Mouse (Mus musculus) heart, embryonic 13.5 days (tissue): ENCODE data around the gene Spaca4. TPM values are rescaled to one million over a fixed set of nuclear protein-coding genes. Genes with fewer than 3 reads are reported as not detected.

Experiments used
- ATAC-seq: fragments of 200-750 bp; cut with Nextera tagmentation; 2 replicates; pipeline ENCODE4 v1.8.0; 2017; ENCODE audit warnings: moderate TSS enrichment; ENCODE audit not compliant: insufficient number of reproducible peaks, low FRiP score, low TSS enrichment; ENCODE audit errors: extremely low read depth
- H3K27ac ChIP-seq: fragments of 300-500 bp; sonication (generic); replicated peaks from 2 replicates; pipeline ENCODE4 v1.5.1; 2015; ENCODE audit warnings: moderate library complexity, mild to moderate bottlenecking, inconsistent platforms
- H3K27me3 ChIP-seq: fragments of 300-500 bp; sonication (generic); replicated peaks from 2 replicates; pipeline ENCODE4 v1.6.1; 2015; ENCODE audit warnings: mild to moderate bottlenecking, inconsistent platforms
- H3K36me3 ChIP-seq: fragments of 300-500 bp; sonication (generic); 2 replicates; pipeline ENCODE4 v1.6.1; 2015; ENCODE audit warnings: mild to moderate bottlenecking, inconsistent platforms
- H3K4me1 ChIP-seq: fragments of 300-500 bp; sonication (generic); 2 replicates; pipeline ENCODE4 v1.6.1; 2015; ENCODE audit warnings: inconsistent platforms
- H3K4me2 ChIP-seq: fragments of 300-500 bp; sonication (generic); 2 replicates; pipeline ENCODE4 v1.6.1; 2015; ENCODE audit warnings: inconsistent platforms, mild to moderate bottlenecking, moderate library complexity
- H3K4me3 ChIP-seq: fragments of 300-500 bp; sonication (generic); 2 replicates; pipeline ENCODE4 v1.5.1; 2015; ENCODE audit warnings: moderate library complexity, mild to moderate bottlenecking, inconsistent platforms
- H3K9ac ChIP-seq: fragments of 300-500 bp; sonication (generic); 2 replicates; pipeline ENCODE4 v1.6.1; 2015; ENCODE audit warnings: inconsistent platforms, mild to moderate bottlenecking, moderate library complexity
- H3K9me3 ChIP-seq: fragments of 300-500 bp; sonication (generic); 2 replicates; pipeline ENCODE4 v1.6.1; 2016; ENCODE audit warnings: inconsistent platforms
- WGBS: fragments of 180-500 bp; shearing (Covaris S2); methylation state at CpG from one replicate; pipeline ENCODE4 v1.1.7; 2015; ENCODE audit warnings: mixed read lengths; 5-methylcytosine and 5-hydroxymethylcytosine counted together
- polyA plus RNA-seq: library from polyadenylated mRNA; unstranded; fragments of >200 nt; fragmentation: Nextera tagmentation; extraction: Ambion mirVana; gene quantifications from 2 replicates; pipeline ENCODE4 v1.2.1, GENCODE M21; 2015

The Spaca4 gene
- polyA plus RNA-seq, 1 experiment from 2014 or later, result not detected

GRCm38 (mm10) chr7:45693921-45694591 lies 31.6 kb downstream of the Spaca4 start, which contains the start of gene Sec1:
Sec1 (minus strand) TSS chr7:45694402.
- Histone ChIP-seq H3K4me2 (no peak within 1 kb of the TSS), H3K4me1 (peaks cover 15% of the 10 kb centered on the region), H3K36me3 (no peaks in the 10 kb centered on the region), H3K27me3 (peaks cover 15% of the 10 kb centered on the region), H3K4me3 (no peak within 1 kb of the TSS), H3K9me3 (no peaks in the 10 kb centered on the region), H3K9ac (no peak within 1 kb of the TSS), H3K27ac (no peak within 1 kb of the TSS)
- ATAC-seq, result no peak
- WGBS, result 86% methylated on average over 50 of the region's 50 CpGs

GRCm38 (mm10) chr7:45692364-45692763 lies 33.2 kb downstream of the Spaca4 start:
- Histone ChIP-seq H3K4me3 (no peak overlapping the region), H3K4me2 (no peak overlapping the region), H3K4me1 (peaks cover 17% of the 10 kb centered on the region), H3K27me3 (no peaks in the 10 kb centered on the region), H3K27ac (no peak overlapping the region), H3K9ac (no peak overlapping the region), H3K9me3 (no peaks in the 10 kb centered on the region), H3K36me3 (no peaks in the 10 kb centered on the region)
- WGBS, result 48% methylated on average over 2 of the region's 2 CpGs
- no peak for ATAC-seq

GRCm38 (mm10) chr7:45689800-45690199 lies 35.8 kb downstream of the Spaca4 start:
- peak overlapping the region; percentile 58 for H3K27ac ChIP-seq

GRCm38 (mm10) chr7:45689099-45689498 lies 36.5 kb downstream of the Spaca4 start:
- peaks cover 9% of the 10 kb centered on the region; the same call in 1 of the 2 replicates for H3K27me3 ChIP-seq
- H3K4me1 ChIP-seq, result peaks cover 17% of the 10 kb centered on the region
- H3K27ac ChIP-seq, result 0 out of 2 replicates have a peak overlapping the region, but pooled peaks have one; percentile 58
- H3K4me2 ChIP-seq, result no peak overlapping the region
- no peak overlapping the region for H3K4me3 ChIP-seq
- peak overlapping the region; percentile 60 for H3K9ac ChIP-seq
- H3K9me3 ChIP-seq, result no peaks in the 10 kb centered on the region
- no peaks in the 10 kb centered on the region for H3K36me3 ChIP-seq
- no peak for ATAC-seq
- 54% methylated on average over 6 of the region's 6 CpGs for WGBS

More at GRCm38 (mm10) chr7:45689800-45690199, 35.8 kb downstream of the Spaca4 start:
- Histone ChIP-seq H3K9me3 (no peaks in the 10 kb centered on the region), H3K4me1 (peaks cover 17% of the 10 kb centered on the region), H3K36me3 (no peaks in the 10 kb centered on the region), H3K9ac (peak overlapping the region; percentile 60; the same call in 1 of the 2 replicates), H3K4me3 (no peak overlapping the region), H3K4me2 (peak overlapping the region; percentile 6; the same call in 1 of the 2 replicates), H3K27me3 (0 out of 2 replicates have a peak, but pooled peaks cover 3% of the 10 kb centered on the region)
- WGBS, result 11% methylated on average over 11 of the region's 11 CpGs
- ATAC-seq, result peak; percentile 10; the same call in 1 of the 2 replicates

- no peak overlapping the region for H3K9ac ChIP-seq
- no peak overlapping the region for H3K4me3 ChIP-seq
- peaks cover 24% of the 10 kb centered on the region for H3K4me1 ChIP-seq
- WGBS, result 74% methylated on average over 3 of the region's 3 CpGs
- H3K27me3 ChIP-seq, result peaks cover 17% of the 10 kb centered on the region; the same call in 1 of the 2 replicates
- no peaks in the 10 kb centered on the region for H3K36me3 ChIP-seq
- no peak for ATAC-seq
- H3K9me3 ChIP-seq, result no peaks in the 10 kb centered on the region
- H3K4me2 ChIP-seq, result no peak overlapping the region
- H3K27ac ChIP-seq, result no peak overlapping the region
Measured at GRCm38 (mm10) chr7:45686841-45687240, 38.8 kb downstream of the Spaca4 start.

GRCm38 (mm10) chr7:45685811-45686210 lies 39.8 kb downstream of the Spaca4 start:
- peaks cover 32% of the 10 kb centered on the region for H3K4me1 ChIP-seq
- no peak overlapping the region for H3K9ac ChIP-seq
- H3K36me3 ChIP-seq, result no peaks in the 10 kb centered on the region
- 52% methylated on average over 10 of the region's 10 CpGs for WGBS
- no peaks in the 10 kb centered on the region for H3K9me3 ChIP-seq
- no peak overlapping the region for H3K4me3 ChIP-seq
- ATAC-seq, result no peak
- H3K4me2 ChIP-seq, result no peak overlapping the region
- H3K27me3 ChIP-seq, result peaks cover 17% of the 10 kb centered on the region; the same call in 1 of the 2 replicates
- H3K27ac ChIP-seq, result no peak overlapping the region

- WGBS, result 79% methylated on average over 7 of the region's 7 CpGs
Measured at GRCm38 (mm10) chr7:45683396-45684050, 42.1 kb downstream of the Spaca4 start, which contains the start of gene Ntn5. Ntn5 (plus strand) TSS chr7:45684022.

GRCm38 (mm10) chr7:45682144-45683126 lies 43.2 kb downstream of the Spaca4 start:
- peaks cover 17% of the 10 kb centered on the region; the same call in 1 of the 2 replicates for H3K27me3 ChIP-seq
- H3K4me2 ChIP-seq, result peak overlapping the region; percentile 62
- H3K36me3 ChIP-seq, result no peaks in the 10 kb centered on the region
- H3K9ac ChIP-seq, result peak overlapping the region; percentile 74
- 0 out of 2 replicates have a peak overlapping the region, but pooled peaks have one; percentile 22 for H3K4me3 ChIP-seq
- H3K9me3 ChIP-seq, result no peaks in the 10 kb centered on the region
- no peak; the same call in 1 of the 2 replicates for ATAC-seq
- peaks cover 32% of the 10 kb centered on the region for H3K4me1 ChIP-seq
- H3K27ac ChIP-seq, result peak overlapping the region; percentile 51; the same call in 1 of the 2 replicates
- WGBS, result 27% methylated on average over 14 of the region's 14 CpGs

More at GRCm38 (mm10) chr7:45683396-45684050, 42.1 kb downstream of the Spaca4 start, which contains the start of gene Ntn5:
- ATAC-seq, result no peak
- H3K36me3 ChIP-seq, result no peaks in the 10 kb centered on the region
- peaks cover 17% of the 10 kb centered on the region; the same call in 1 of the 2 replicates for H3K27me3 ChIP-seq
- no peak within 1 kb of the TSS for H3K27ac ChIP-seq
- peak within 1 kb of the TSS; percentile 40 for H3K9ac ChIP-seq
- peaks cover 32% of the 10 kb centered on the region for H3K4me1 ChIP-seq
- H3K9me3 ChIP-seq, result no peaks in the 10 kb centered on the region
- no peak within 1 kb of the TSS for H3K4me2 ChIP-seq
- H3K4me3 ChIP-seq, result no peak within 1 kb of the TSS

GRCm38 (mm10) chr7:45681046-45681736 lies 44.4 kb downstream of the Spaca4 start:
- Histone ChIP-seq H3K4me3 (no peak overlapping the region), H3K27me3 (peaks cover 17% of the 10 kb centered on the region; the same call in 1 of the 2 replicates), H3K4me2 (no peak overlapping the region), H3K9ac (0 out of 2 replicates have a peak overlapping the region, but pooled peaks have one; percentile 35), H3K36me3 (no peaks in the 10 kb centered on the region), H3K27ac (peak overlapping the region; percentile 59), H3K4me1 (peaks cover 32% of the 10 kb centered on the region), H3K9me3 (no peaks in the 10 kb centered on the region)
- 60% methylated on average over 8 of the region's 8 CpGs for WGBS
- ATAC-seq, result no peak
